Mouse (Mus musculus) embryonic fibroblast, embryonic 13.5 days (primary cell): ENCODE results near the gene Mief1.

Source experiments
- CTCF ChIP-seq: IDR thresholded peaks from 2 replicates; pipeline ENCODE4 v1.5.1; 2011; ENCODE audit warnings: mild to moderate bottlenecking, control low read depth, low read length, moderate library complexity, borderline replicate concordance; ENCODE audit not compliant: insufficient read depth
- POLR2A ChIP-seq: IDR thresholded peaks from 2 replicates; pipeline ENCODE4 v1.6.1; 2011; ENCODE audit warnings: low read depth, mild to moderate bottlenecking, control low read depth, low read length, moderate library complexity

DNA sequence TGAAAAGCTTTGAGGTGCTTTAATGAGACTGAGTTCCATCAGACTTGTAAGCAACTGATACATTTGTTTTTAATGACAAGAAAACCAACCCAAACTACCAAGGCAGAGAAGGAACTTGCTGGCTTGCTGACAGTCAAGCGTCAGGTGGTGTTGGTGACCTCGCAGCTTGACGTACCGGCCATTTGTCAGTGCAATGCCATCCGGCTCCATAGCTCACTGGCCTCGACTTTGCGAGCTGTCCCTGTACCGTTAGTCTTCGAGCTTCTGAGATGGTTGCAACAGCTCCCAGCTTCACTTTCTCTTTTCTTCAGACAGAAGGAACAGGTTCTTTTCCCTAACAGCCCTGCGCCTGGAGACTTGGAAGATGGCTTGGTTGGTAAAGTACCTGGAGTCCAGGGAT is 16.3 kb upstream of the Mief1 start:
- TF ChIP-seq CTCF (no peak), POLR2A (no peak)
